Mouse (Mus musculus): Measurements from ENCODE around the gene Dis3l2. TPM values are rescaled to one million over a fixed set of nuclear protein-coding genes. Genes with fewer than 3 reads are reported as not detected.

Gene Dis3l2
- polyA plus RNA-seq, 1 experiment = 6.6 TPM

- no peak overlapping the region for H3K4me3 ChIP-seq (ENCODE audit: insufficient read depth, poor library complexity, severe bottlenecking)
- H3K79me3 ChIP-seq (ENCODE audit: low read depth) = no peaks in the 10 kb centered on the region
- no peak overlapping the region for H3ac ChIP-seq (ENCODE audit: control insufficient read depth, insufficient read length, low read depth)
- H3K36me3 ChIP-seq (ENCODE audit: control insufficient read depth, insufficient read depth) = no peaks in the 10 kb centered on the region
- no peaks in the 10 kb centered on the region for H3K79me2 ChIP-seq (ENCODE audit: control insufficient read depth, insufficient read depth)
- no peak for TF ChIP-seq MYOG (IDR thresholded peaks at IDR 0.05; ENCODE audit: control insufficient read depth, extremely low read depth, insufficient read length)
- no peak for TF ChIP-seq USF1 (IDR thresholded peaks at IDR 0.05; ENCODE audit: low read depth)
- no peak for TF ChIP-seq MYOD1 (IDR thresholded peaks at IDR 0.05; ENCODE audit: control insufficient read depth, insufficient read length, low read depth)
- H3K27me3 ChIP-seq (ENCODE audit: control insufficient read depth, insufficient read depth, insufficient read length) = no peaks in the 10 kb centered on the region
These were observed 32.8 kb downstream of the Dis3l2 start for GRCm38 (mm10) chr1:86736414-86736813.

GRCm38 (mm10) chr1:86742896-86743295 lies 39.3 kb downstream of the Dis3l2 start:
- TF ChIP-seq CEBPB (IDR thresholded peaks at IDR 0.05; ENCODE audit: low read depth) = no peak
- TF ChIP-seq MYOD1 (IDR thresholded peaks at IDR 0.05; ENCODE audit: control insufficient read depth, insufficient read length, low read depth) = no peak
- no peak for TF ChIP-seq FOSL1 (IDR thresholded peaks at IDR 0.05; ENCODE audit: insufficient read depth, low read length, poor library complexity, severe bottlenecking)
- H3K4me3 ChIP-seq (ENCODE audit: insufficient read depth, poor library complexity, severe bottlenecking) = no peak overlapping the region
- H3K36me3 ChIP-seq (ENCODE audit: control insufficient read depth, insufficient read depth) = peaks cover 7% of the 10 kb centered on the region
- no peaks in the 10 kb centered on the region for H3K79me3 ChIP-seq (ENCODE audit: low read depth)
- H3K27me3 ChIP-seq (ENCODE audit: control insufficient read depth, insufficient read depth, insufficient read length) = no peaks in the 10 kb centered on the region
- H3ac ChIP-seq (ENCODE audit: control insufficient read depth, insufficient read length, low read depth) = no peak overlapping the region
- no peaks in the 10 kb centered on the region for H3K79me2 ChIP-seq (ENCODE audit: control insufficient read depth, insufficient read depth)

DNA sequence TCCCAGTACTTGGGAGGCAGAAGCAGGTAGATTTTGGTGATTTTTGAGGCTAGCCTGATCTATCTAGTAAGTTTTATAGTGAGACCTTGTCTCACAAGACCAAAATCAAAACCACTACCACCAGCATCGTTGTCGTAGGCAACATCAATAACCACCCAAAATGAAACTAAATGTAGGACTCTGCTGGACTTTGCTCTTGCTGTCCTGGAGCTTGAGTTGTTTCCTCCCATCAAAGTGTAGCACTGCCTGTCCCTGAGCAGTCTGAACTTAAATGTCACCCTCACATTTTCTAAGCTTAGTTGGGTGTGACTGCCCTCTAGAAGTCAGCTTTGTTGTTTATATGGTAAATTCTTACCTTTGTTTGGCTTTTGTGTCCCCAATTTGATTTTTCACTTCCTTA lies 43.4 kb downstream of the Dis3l2 start:
- Histone ChIP-seq H3ac (ENCODE audit: control insufficient read depth, insufficient read length, low read depth) (no peak overlapping the region), H3K79me2 (ENCODE audit: control insufficient read depth, insufficient read depth) (no peaks in the 10 kb centered on the region), H3K27me3 (ENCODE audit: control insufficient read depth, insufficient read depth, insufficient read length) (no peaks in the 10 kb centered on the region), H3K79me3 (ENCODE audit: low read depth) (no peaks in the 10 kb centered on the region), H3K4me3 (ENCODE audit: insufficient read depth, poor library complexity, severe bottlenecking) (no peak overlapping the region), H3K36me3 (ENCODE audit: control insufficient read depth, insufficient read depth) (peaks cover 7% of the 10 kb centered on the region)
- TF ChIP-seq USF1 (IDR thresholded peaks at IDR 0.05; ENCODE audit: low read depth) (no peak), CTCF (IDR thresholded peaks at IDR 0.05; ENCODE audit: control insufficient read depth, insufficient read depth, insufficient read length) (no peak), MYOG (IDR thresholded peaks at IDR 0.05; ENCODE audit: control insufficient read depth, extremely low read depth, insufficient read length) (no peak), FOSL1 (IDR thresholded peaks at IDR 0.05; ENCODE audit: insufficient read depth, low read length, poor library complexity, severe bottlenecking) (no peak), MAX (IDR thresholded peaks at IDR 0.05) (no peak), MYOD1 (IDR thresholded peaks at IDR 0.05; ENCODE audit: control insufficient read depth, insufficient read length, low read depth) (no peak), CEBPB (IDR thresholded peaks at IDR 0.05; ENCODE audit: low read depth) (no peak)

- TF ChIP-seq FOSL1 (IDR thresholded peaks at IDR 0.05; ENCODE audit: insufficient read depth, low read length, poor library complexity, severe bottlenecking) = no peak
- no peak for TF ChIP-seq USF1 (IDR thresholded peaks at IDR 0.05; ENCODE audit: low read depth)
- no peak for TF ChIP-seq MYOD1 (IDR thresholded peaks at IDR 0.05; ENCODE audit: control insufficient read depth, insufficient read length, low read depth)
- TF ChIP-seq MYOG (IDR thresholded peaks at IDR 0.05; ENCODE audit: control insufficient read depth, extremely low read depth, insufficient read length) = no peak
- no peak for TF ChIP-seq CEBPB (IDR thresholded peaks at IDR 0.05; ENCODE audit: low read depth)
- TF ChIP-seq MAX (IDR thresholded peaks at IDR 0.05) = no peak
- TF ChIP-seq CTCF (IDR thresholded peaks at IDR 0.05; ENCODE audit: control insufficient read depth, insufficient read depth, insufficient read length) = no peak
- H3K79me3 ChIP-seq (ENCODE audit: low read depth) = no peaks in the 10 kb centered on the region
- H3K79me2 ChIP-seq (ENCODE audit: control insufficient read depth, insufficient read depth) = no peaks in the 10 kb centered on the region
- no peaks in the 10 kb centered on the region for H3K27me3 ChIP-seq (ENCODE audit: control insufficient read depth, insufficient read depth, insufficient read length)
- peaks cover 7% of the 10 kb centered on the region for H3K36me3 ChIP-seq (ENCODE audit: control insufficient read depth, insufficient read depth)
- H3ac ChIP-seq (ENCODE audit: control insufficient read depth, insufficient read length, low read depth) = no peak overlapping the region
- H3K4me3 ChIP-seq (ENCODE audit: insufficient read depth, poor library complexity, severe bottlenecking) = no peak overlapping the region
These were observed 46.5 kb downstream of the Dis3l2 start for GRCm38 (mm10) chr1:86750094-86750493.

- no peaks in the 10 kb centered on the region for H3K36me3 ChIP-seq (ENCODE audit: control insufficient read depth, insufficient read depth)
- TF ChIP-seq MYOG (IDR thresholded peaks at IDR 0.05; ENCODE audit: control insufficient read depth, extremely low read depth, insufficient read length) = no peak
- no peak for TF ChIP-seq MYOD1 (IDR thresholded peaks at IDR 0.05; ENCODE audit: control insufficient read depth, insufficient read length, low read depth)
- TF ChIP-seq USF1 (IDR thresholded peaks at IDR 0.05; ENCODE audit: low read depth) = no peak
- TF ChIP-seq CEBPB (IDR thresholded peaks at IDR 0.05; ENCODE audit: low read depth) = no peak
- no peak for TF ChIP-seq MAX (IDR thresholded peaks at IDR 0.05)
- no peak for TF ChIP-seq FOSL1 (IDR thresholded peaks at IDR 0.05; ENCODE audit: insufficient read depth, low read length, poor library complexity, severe bottlenecking)
- TF ChIP-seq CTCF (IDR thresholded peaks at IDR 0.05; ENCODE audit: control insufficient read depth, insufficient read depth, insufficient read length) = no peak
- H3K79me2 ChIP-seq (ENCODE audit: control insufficient read depth, insufficient read depth) = no peaks in the 10 kb centered on the region
- H3ac ChIP-seq (ENCODE audit: control insufficient read depth, insufficient read length, low read depth) = no peak overlapping the region
- H3K4me3 ChIP-seq (ENCODE audit: insufficient read depth, poor library complexity, severe bottlenecking) = no peak overlapping the region
- no peaks in the 10 kb centered on the region for H3K79me3 ChIP-seq (ENCODE audit: low read depth)
- H3K27me3 ChIP-seq (ENCODE audit: control insufficient read depth, insufficient read depth, insufficient read length) = no peaks in the 10 kb centered on the region
These were observed 49.8 kb downstream of the Dis3l2 start for GRCm38 (mm10) chr1:86753416-86753815.

GRCm38 (mm10) chr1:86754335-86754734 lies 50.7 kb downstream of the Dis3l2 start:
- Histone ChIP-seq H3K36me3 (ENCODE audit: control insufficient read depth, insufficient read depth) (no peaks in the 10 kb centered on the region), H3K4me3 (ENCODE audit: insufficient read depth, poor library complexity, severe bottlenecking) (no peak overlapping the region), H3K79me3 (ENCODE audit: low read depth) (no peaks in the 10 kb centered on the region), H3K27me3 (ENCODE audit: control insufficient read depth, insufficient read depth, insufficient read length) (no peaks in the 10 kb centered on the region), H3K79me2 (ENCODE audit: control insufficient read depth, insufficient read depth) (no peaks in the 10 kb centered on the region), H3ac (ENCODE audit: control insufficient read depth, insufficient read length, low read depth) (no peak overlapping the region)
- TF ChIP-seq FOSL1 (IDR thresholded peaks at IDR 0.05; ENCODE audit: insufficient read depth, low read length, poor library complexity, severe bottlenecking) (no peak), CTCF (IDR thresholded peaks at IDR 0.05; ENCODE audit: control insufficient read depth, insufficient read depth, insufficient read length) (no peak), CEBPB (IDR thresholded peaks at IDR 0.05; ENCODE audit: low read depth) (no peak), USF1 (IDR thresholded peaks at IDR 0.05; ENCODE audit: low read depth) (no peak), MYOD1 (IDR thresholded peaks at IDR 0.05; ENCODE audit: control insufficient read depth, insufficient read length, low read depth) (no peak), MAX (IDR thresholded peaks at IDR 0.05) (no peak), MYOG (IDR thresholded peaks at IDR 0.05; ENCODE audit: control insufficient read depth, extremely low read depth, insufficient read length) (no peak)
